Mouse (Mus musculus) bone marrow, adult 2 months (tissue): ENCODE results near the gene Trip13.

Experiments
- CTCF ChIP-seq: fragments of 200-500 bp; IDR thresholded peaks from 2 replicates; pipeline ENCODE4 v1.5.1; 2011; ENCODE audit warnings: low read length, control low read depth; ENCODE audit not compliant: control insufficient read depth, insufficient read depth
- POLR2A ChIP-seq: fragments of 200-500 bp; IDR thresholded peaks from 2 replicates; pipeline ENCODE4 v1.6.1; 2011; ENCODE audit warnings: low read depth, mild to moderate bottlenecking, control low read depth, low read length, borderline replicate concordance; ENCODE audit not compliant: control insufficient read depth

GRCm38 (mm10) chr13:73907683-73908412 is 29.7 kb downstream of the Trip13 start:
- peak; percentile 25; the same call in 1 of the 2 replicates for TF ChIP-seq CTCF
- no peak for TF ChIP-seq POLR2A
